Mouse (Mus musculus): ENCODE data around the gene Rfx6.

GRCm38 (mm10) chr10:51763241-51763640 lies 85.7 kb downstream of the Rfx6 start:
- TF ChIP-seq CTCF (IDR thresholded peaks at IDR 0.05; ENCODE audit: low read depth, low read length) (no peak), POLR2A (IDR thresholded peaks at IDR 0.05; ENCODE audit: borderline replicate concordance, low read depth, low read length) (no peak)

Data from bone marrow macrophage, adult 2 months (primary cell).